Mouse (Mus musculus) MEL (cell line): ENCODE measurements around the gene Pik3r4.

ENCODE experiments used
- CTCF ChIP-seq, 3 experiments: IDR thresholded peaks in 2 of 3; conservative IDR thresholded peaks in 1 of 3; 2 replicates each; pipeline ENCODE4 v1.5.1; 2011 to 2012; ENCODE audit warnings: low read length in 3 of 3, low read depth in 2 of 3, mild to moderate bottlenecking in 2 of 3, improper control_type of control experiment in 1 of 3, inconsistent platforms in 1 of 3, mixed read lengths in 1 of 3, moderate library complexity in 1 of 3; ENCODE audit not compliant: control insufficient read depth in 1 of 3, insufficient read depth in 1 of 3, poor library complexity in 1 of 3, severe bottlenecking in 1 of 3
- GATA1 ChIP-seq: IDR thresholded peaks from 2 replicates; pipeline ENCODE4 v1.6.1; 2011; ENCODE audit warnings: low read depth, low read length, improper control_type of control experiment
- JUND ChIP-seq: IDR thresholded peaks from 2 replicates; pipeline ENCODE4 v1.6.1; 2011; ENCODE audit warnings: low read depth, mild to moderate bottlenecking, improper control_type of control experiment, low read length
- KAT2A ChIP-seq: conservative IDR thresholded peaks from 2 replicates; pipeline ENCODE4 v1.6.1; 2012; ENCODE audit warnings: low read depth, low read length, improper control_type of control experiment, inconsistent platforms
- MEF2A ChIP-seq: IDR thresholded peaks from 2 replicates; pipeline ENCODE4 v1.6.1; 2014; ENCODE audit warnings: low read depth, mild to moderate bottlenecking, inconsistent platforms, low read length, improper control_type of control experiment; ENCODE audit not compliant: poor library complexity, insufficient replicate concordance, severe bottlenecking; ENCODE audit errors: extremely low read depth
- MXI1 ChIP-seq: IDR thresholded peaks from 2 replicates; pipeline ENCODE4 v1.6.1; 2011; ENCODE audit warnings: mild to moderate bottlenecking, low read depth, low read length, improper control_type of control experiment
- POLR2A ChIP-seq, 2 experiments: IDR thresholded peaks; 2 replicates each; pipeline ENCODE4 v1.6.1; 2011 to 2012; ENCODE audit warnings: low read length in 2 of 2, mild to moderate bottlenecking in 2 of 2, control low read depth in 1 of 2, improper control_type of control experiment in 1 of 2, low read depth in 1 of 2, moderate library complexity in 1 of 2; ENCODE audit not compliant: control insufficient read depth in 1 of 2, insufficient read depth in 1 of 2, poor library complexity in 1 of 2
- UBTF ChIP-seq: IDR thresholded peaks from 2 replicates; pipeline ENCODE4 v1.6.1; 2012; ENCODE audit warnings: low read depth, mild to moderate bottlenecking, inconsistent platforms, low read length, improper control_type of control experiment, moderate library complexity, borderline replicate concordance; ENCODE audit not compliant: insufficient read depth
- USF1 ChIP-seq: IDR thresholded peaks from 2 replicates; pipeline ENCODE4 v1.6.1; 2014; ENCODE audit warnings: low read depth, mild to moderate bottlenecking, inconsistent platforms, low read length, improper control_type of control experiment, moderate library complexity
- USF2 ChIP-seq, 2 experiments: IDR thresholded peaks; 2 replicates each; pipeline ENCODE4 v1.6.1; 2011 to 2012; ENCODE audit warnings: improper control_type of control experiment in 2 of 2, low read length in 2 of 2, borderline replicate concordance in 1 of 2, inconsistent platforms in 1 of 2, low read depth in 1 of 2, mild to moderate bottlenecking in 1 of 2; ENCODE audit not compliant: insufficient read depth in 1 of 2
- ZNF384 ChIP-seq: IDR thresholded peaks from 2 replicates; pipeline ENCODE4 v1.6.1; 2012; ENCODE audit warnings: low read depth, mild to moderate bottlenecking, inconsistent platforms, low read length, improper control_type of control experiment

GRCm38 (mm10) chr9:105675941-105676340 is 33.2 kb downstream of the Pik3r4 start:
- TF ChIP-seq CTCF (IDR thresholded peaks at IDR 0.05 in 2 of 3, conservative IDR thresholded peaks at IDR 0.05 in 1 of 3; ENCODE audit: control insufficient read depth in 1 of 3, insufficient read depth in 1 of 3, low read depth in 2 of 3, low read length in 3 of 3, poor library complexity in 1 of 3, severe bottlenecking in 1 of 3): no peak
- TF ChIP-seq MXI1: no peak
- TF ChIP-seq JUND: no peak
- TF ChIP-seq MEF2A: no peak
- no peak for TF ChIP-seq KAT2A
- no peak for TF ChIP-seq UBTF
- TF ChIP-seq ZNF384: no peak
- no peak for TF ChIP-seq POLR2A (IDR thresholded peaks at IDR 0.05; ENCODE audit: control insufficient read depth in 1 of 2, insufficient read depth in 1 of 2, low read depth in 1 of 2, low read length in 2 of 2, poor library complexity in 1 of 2)
- no peak for TF ChIP-seq USF1
- TF ChIP-seq GATA1: no peak
- TF ChIP-seq USF2 (IDR thresholded peaks at IDR 0.05; ENCODE audit: borderline replicate concordance in 1 of 2, insufficient read depth in 1 of 2, low read depth in 1 of 2, low read length in 2 of 2): no peak
